Comparison of ENCODE assay signal across 8 mouse cellular contexts in the genomic region with DNA sequence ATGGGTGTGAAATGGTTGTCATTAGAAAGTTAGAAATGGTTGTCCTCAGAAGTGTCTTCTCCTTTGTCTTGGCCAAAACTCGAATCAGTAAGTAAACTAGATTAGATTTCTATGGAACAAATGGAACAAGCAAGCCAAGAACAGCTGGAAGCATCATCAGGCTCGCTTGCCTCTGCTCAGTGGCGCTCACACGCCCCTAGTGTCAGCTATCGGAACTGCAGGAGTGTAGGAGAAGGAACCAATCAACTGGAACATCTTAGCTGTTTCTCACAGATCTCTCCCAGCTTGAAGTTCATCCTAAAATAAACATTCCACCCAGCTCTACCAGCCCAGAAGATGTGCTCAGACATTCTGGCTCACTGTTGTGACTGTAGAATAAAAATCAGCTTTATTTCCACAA.
A peak's percentile ranks its signal among the peaks of the same experiment; 100 is the strongest.
DNase-seq lines count a peak whose midpoint lies in the region; ATAC-seq lines count a peak whose summit lies in the region.

No protein-coding gene starts in this region.

- no peaks in the 10 kb centered on the region for H3K36me3 ChIP-seq in intestine, embryonic 14.5 days (ENCODE audit: control insufficient read depth, insufficient read depth, low read length)
- H3K36me3 ChIP-seq in intestine, embryonic 15.5 days: no peaks in the 10 kb centered on the region
- H3K36me3 ChIP-seq in embryonic facial prominence, embryonic 10.5 days (replicated peaks): no peaks in the 10 kb centered on the region

- H3K4me1 ChIP-seq in intestine, embryonic 14.5 days (replicated peaks; ENCODE audit: control insufficient read depth, insufficient read depth, low read length): no peaks in the 10 kb centered on the region
- H3K4me1 ChIP-seq in intestine, embryonic 15.5 days (replicated peaks): no peaks in the 10 kb centered on the region
- H3K4me1 ChIP-seq in embryonic facial prominence, embryonic 10.5 days: 0 out of 2 replicates have a peak, but pooled peaks cover 4% of the 10 kb centered on the region

- H3K27ac ChIP-seq in intestine, embryonic 14.5 days (ENCODE audit: low read depth): no peak overlapping the region
- H3K27ac ChIP-seq in intestine, embryonic 15.5 days: no peak overlapping the region
- H3K27ac ChIP-seq in embryonic facial prominence, embryonic 10.5 days (replicated peaks): no peak overlapping the region

- H3K9me3 ChIP-seq in intestine, embryonic 14.5 days (ENCODE audit: control insufficient read depth, low read length): no peaks in the 10 kb centered on the region
- H3K9me3 ChIP-seq in intestine, embryonic 15.5 days: no peaks in the 10 kb centered on the region
- no peaks in the 10 kb centered on the region for H3K9me3 ChIP-seq in embryonic facial prominence, embryonic 10.5 days

- no peak overlapping the region for H3K9ac ChIP-seq in intestine, embryonic 14.5 days (ENCODE audit: low read length)
- no peak overlapping the region for H3K9ac ChIP-seq in intestine, embryonic 15.5 days

- H3K4me3 ChIP-seq in intestine, embryonic 14.5 days (ENCODE audit: low read depth, low read length): no peak overlapping the region
- H3K4me3 ChIP-seq in intestine, embryonic 15.5 days (replicated peaks): no peak overlapping the region
- no peak overlapping the region for H3K4me3 ChIP-seq in embryonic facial prominence, embryonic 10.5 days

- no peak overlapping the region for H3K4me2 ChIP-seq in intestine, embryonic 14.5 days (ENCODE audit: low read length)
- no peak overlapping the region for H3K4me2 ChIP-seq in intestine, embryonic 15.5 days (replicated peaks)

- intact Hi-C loops in heart, postnatal 36 days (cut with DNase I): no loop called here
- intact Hi-C loops in left cerebral cortex, postnatal 10 days (cut with DNase I): loop anchor here (5.0 kb wide), 1 partner anchor 548 kb away; no protein-coding TSS in a partner anchor

- peaks cover 3% of the 10 kb centered on the region; the same call in 1 of the 2 replicates for H3K27me3 ChIP-seq in intestine, embryonic 14.5 days (replicated peaks; ENCODE audit: control insufficient read depth, insufficient read depth, low read length)
- H3K27me3 ChIP-seq in intestine, embryonic 15.5 days (replicated peaks): no peaks in the 10 kb centered on the region
- no peaks in the 10 kb centered on the region for H3K27me3 ChIP-seq in embryonic facial prominence, embryonic 10.5 days (replicated peaks; ENCODE audit: low read depth, poor library complexity, severe bottlenecking)

- DNase-seq in intestine, embryonic 14.5 days (ENCODE audit: low spot score): peak; percentile 91
- peak; percentile 90 for DNase-seq in adrenal gland, postnatal 10 days
- peak; percentile 83 for DNase-seq in embryonic facial prominence, embryonic 10.5 days (ENCODE audit: low spot score)
- peak; percentile 76 to 88 for DNase-seq in heart, postnatal 36 days
- DNase-seq in left cerebral cortex, postnatal 10 days (ENCODE audit: extremely low spot score in 1 of 2, low spot score in 2 of 2): peak; percentile 55 to 82
- peak; percentile 56 for DNase-seq in testis, postnatal 14 days (ENCODE audit: low spot score)

- ATAC-seq in intestine, embryonic 14.5 days (replicated peaks; ENCODE audit: low FRiP score, low TSS enrichment, low read depth): no peak
- ATAC-seq in intestine, embryonic 15.5 days: no peak
- peak; percentile 75; the same call in 1 of the 2 replicates for ATAC-seq in neutrophil, adult 5-6 weeks (ENCODE audit: extremely low read depth, insufficient number of reproducible peaks, low FRiP score, poor library complexity, severe bottlenecking)

- WGBS in intestine, embryonic 14.5 days: 4% methylated on average over 5 of the region's 5 CpGs
- WGBS in intestine, embryonic 15.5 days: 11% methylated on average over 5 of the region's 5 CpGs
- 8% methylated on average over 5 of the region's 5 CpGs for WGBS in embryonic facial prominence, embryonic 10.5 days
